Mouse (Mus musculus) hindbrain, embryonic 15.5 days (tissue): ENCODE results near the gene Oxct1. TPM values are rescaled to one million over a fixed set of nuclear protein-coding genes. Genes with fewer than 3 reads are reported as not detected.

Source experiments
- ATAC-seq: fragments of 200-750 bp; cut with Nextera tagmentation; 2 replicates; pipeline ENCODE4 v1.8.0; 2017; ENCODE audit warnings: low read depth, moderate number of reproducible peaks, moderate TSS enrichment; ENCODE audit not compliant: low FRiP score
- H3K27ac ChIP-seq: fragments of 300-500 bp; sonication (generic); replicated peaks from 2 replicates; pipeline ENCODE4 v1.5.1; 2015; ENCODE audit warnings: mild to moderate bottlenecking, inconsistent platforms
- H3K27me3 ChIP-seq: fragments of 300-500 bp; sonication (generic); 2 replicates; pipeline ENCODE4 v1.6.1; 2015; ENCODE audit warnings: control low read depth, inconsistent platforms
- H3K36me3 ChIP-seq: fragments of 300-500 bp; sonication (generic); 2 replicates; pipeline ENCODE4 v1.6.1; 2015; ENCODE audit warnings: control low read depth, inconsistent platforms
- H3K4me1 ChIP-seq: fragments of 300-500 bp; sonication (generic); replicated peaks from 2 replicates; pipeline ENCODE4 v1.6.1; 2015; ENCODE audit warnings: control low read depth, inconsistent platforms
- H3K4me2 ChIP-seq: fragments of 300-500 bp; sonication (generic); 2 replicates; pipeline ENCODE4 v1.6.1; 2015; ENCODE audit warnings: moderate library complexity, mild to moderate bottlenecking, inconsistent platforms
- H3K4me3 ChIP-seq: fragments of 300-500 bp; sonication (generic); 2 replicates; pipeline ENCODE4 v1.5.1; 2015; ENCODE audit warnings: mild to moderate bottlenecking, inconsistent platforms
- H3K9ac ChIP-seq: fragments of 300-500 bp; sonication (generic); 2 replicates; pipeline ENCODE4 v1.6.1; 2015; ENCODE audit warnings: inconsistent platforms
- H3K9me3 ChIP-seq: fragments of 300-500 bp; sonication (generic); 2 replicates; pipeline ENCODE4 v1.6.1; 2016; ENCODE audit warnings: control low read depth, inconsistent platforms
- WGBS: fragments of 180-500 bp; shearing (Covaris S2); methylation state at CpG from one replicate; pipeline ENCODE4 v1.1.7; 2015; 5-methylcytosine and 5-hydroxymethylcytosine counted together
- polyA plus RNA-seq: library from polyadenylated mRNA; unstranded; fragments of >200 nt; fragmentation: Nextera tagmentation; extraction: Ambion mirVana; gene quantifications from 2 replicates; pipeline ENCODE4 v1.2.1, GENCODE M21; 2015

Oxct1 gene
- polyA plus RNA-seq, 1 experiment from 2014 or later: 360 TPM

- WGBS: 86% methylated on average over 2 of the region's 2 CpGs
- no peak for ATAC-seq
- Histone ChIP-seq H3K27me3 (no peaks in the 10 kb centered on the region), H3K9me3 (0 out of 2 replicates have a peak, but pooled peaks cover 5% of the 10 kb centered on the region), H3K4me2 (no peak overlapping the region), H3K27ac (no peak overlapping the region), H3K4me1 (peaks cover 8% of the 10 kb centered on the region), H3K4me3 (no peak overlapping the region), H3K36me3 (no peaks in the 10 kb centered on the region), H3K9ac (no peak overlapping the region)
Measured at GRCm38 (mm10) chr15:4000536-4000935, 25.6 kb upstream of the Oxct1 start.

GRCm38 (mm10) chr15:4013873-4014272 lies 12.3 kb upstream of the Oxct1 start:
- Histone ChIP-seq H3K36me3 (no peaks in the 10 kb centered on the region), H3K27me3 (no peaks in the 10 kb centered on the region), H3K4me3 (no peak overlapping the region), H3K4me2 (no peak overlapping the region), H3K4me1 (no peaks in the 10 kb centered on the region), H3K9me3 (no peaks in the 10 kb centered on the region), H3K27ac (no peak overlapping the region), H3K9ac (no peak overlapping the region)
- 66% methylated on average over 2 of the region's 2 CpGs for WGBS
- no peak for ATAC-seq

- no peak for ATAC-seq
- no peaks in the 10 kb centered on the region for H3K9me3 ChIP-seq
- WGBS: 56% methylated on average over 4 of the region's 4 CpGs
- H3K9ac ChIP-seq: no peak overlapping the region
- no peaks in the 10 kb centered on the region for H3K27me3 ChIP-seq
- no peaks in the 10 kb centered on the region for H3K36me3 ChIP-seq
- no peak overlapping the region for H3K27ac ChIP-seq
- H3K4me2 ChIP-seq: no peak overlapping the region
- H3K4me3 ChIP-seq: no peak overlapping the region
- H3K4me1 ChIP-seq: peaks cover 4% of the 10 kb centered on the region; the same call in 1 of the 2 replicates
Measured at GRCm38 (mm10) chr15:4020711-4021110, 5.5 kb upstream of the Oxct1 start.

GRCm38 (mm10) chr15:4023747-4024146 lies 2.4 kb upstream of the Oxct1 start:
- Histone ChIP-seq H3K4me1 (peaks cover 21% of the 10 kb centered on the region), H3K4me3 (no peak overlapping the region), H3K36me3 (no peaks in the 10 kb centered on the region), H3K27ac (no peak overlapping the region), H3K9me3 (no peaks in the 10 kb centered on the region), H3K9ac (no peak overlapping the region), H3K4me2 (no peak overlapping the region), H3K27me3 (no peaks in the 10 kb centered on the region)
- ATAC-seq: no peak
- WGBS: 95% methylated on average over 2 of the region's 2 CpGs

- Histone ChIP-seq H3K9ac (no peak overlapping the region), H3K27ac (no peak overlapping the region), H3K4me3 (no peak overlapping the region), H3K27me3 (no peaks in the 10 kb centered on the region), H3K4me1 (peaks cover 24% of the 10 kb centered on the region), H3K9me3 (no peaks in the 10 kb centered on the region), H3K36me3 (no peaks in the 10 kb centered on the region), H3K4me2 (no peak overlapping the region)
- no peak for ATAC-seq
- 86% methylated on average over 13 of the region's 13 CpGs for WGBS
Measured at GRCm38 (mm10) chr15:4024726-4025507, 1.3 kb upstream of the Oxct1 start.

- 0 out of 2 replicates have a peak overlapping the region, but pooled peaks have one; percentile 97 for H3K27ac ChIP-seq
- WGBS: 73% methylated on average over 11 of the region's 11 CpGs
- H3K4me1 ChIP-seq: peaks cover 24% of the 10 kb centered on the region
- H3K9me3 ChIP-seq: no peaks in the 10 kb centered on the region
- peak overlapping the region; percentile 61 for H3K4me2 ChIP-seq
- ATAC-seq: no peak
- no peaks in the 10 kb centered on the region for H3K27me3 ChIP-seq
- H3K9ac ChIP-seq: no peak overlapping the region
- H3K36me3 ChIP-seq: no peaks in the 10 kb centered on the region
- peak overlapping the region; percentile 84; the same call in 1 of the 2 replicates for H3K4me3 ChIP-seq
Measured at GRCm38 (mm10) chr15:4025508-4025904, 677 bp upstream of the Oxct1 start.

GRCm38 (mm10) chr15:4026831-4027584 lies 825 bp downstream of the Oxct1 start:
- peak overlapping the region; percentile 97 for H3K27ac ChIP-seq
- peak overlapping the region; percentile 84 for H3K4me3 ChIP-seq
- H3K9me3 ChIP-seq: no peaks in the 10 kb centered on the region
- ATAC-seq: peak; percentile 86
- peaks cover 24% of the 10 kb centered on the region for H3K4me1 ChIP-seq
- no peaks in the 10 kb centered on the region for H3K36me3 ChIP-seq
- WGBS: 0% methylated on average over 65 of the region's 65 CpGs
- peak overlapping the region; percentile 93 for H3K9ac ChIP-seq
- peak overlapping the region; percentile 61 for H3K4me2 ChIP-seq
- no peaks in the 10 kb centered on the region for H3K27me3 ChIP-seq

- H3K9ac ChIP-seq: peak overlapping the region; percentile 93
- peak overlapping the region; percentile 84 for H3K4me3 ChIP-seq
- H3K36me3 ChIP-seq: no peaks in the 10 kb centered on the region
- peak overlapping the region; percentile 61 for H3K4me2 ChIP-seq
- no peaks in the 10 kb centered on the region for H3K27me3 ChIP-seq
- ATAC-seq: 0 out of 2 replicates have a peak, but pooled peaks have one; percentile 4
- 11% methylated on average over 6 of the region's 6 CpGs for WGBS
- H3K27ac ChIP-seq: peak overlapping the region; percentile 97
- peaks cover 24% of the 10 kb centered on the region for H3K4me1 ChIP-seq
- no peaks in the 10 kb centered on the region for H3K9me3 ChIP-seq
Measured at GRCm38 (mm10) chr15:4027671-4028410, 1.7 kb downstream of the Oxct1 start.

- no peak for ATAC-seq
- WGBS: 78% methylated on average over 6 of the region's 6 CpGs
- H3K4me1 ChIP-seq: peaks cover 24% of the 10 kb centered on the region
- no peak overlapping the region for H3K4me3 ChIP-seq
- H3K9me3 ChIP-seq: no peaks in the 10 kb centered on the region
- H3K4me2 ChIP-seq: peak overlapping the region; percentile 61
- no peaks in the 10 kb centered on the region for H3K36me3 ChIP-seq
- H3K27me3 ChIP-seq: no peaks in the 10 kb centered on the region
- no peak overlapping the region for H3K27ac ChIP-seq
- H3K9ac ChIP-seq: no peak overlapping the region
Measured at GRCm38 (mm10) chr15:4028411-4028700, 2.2 kb downstream of the Oxct1 start.

GRCm38 (mm10) chr15:4028960-4029359 lies 2.8 kb downstream of the Oxct1 start:
- Histone ChIP-seq H3K36me3 (no peaks in the 10 kb centered on the region), H3K27me3 (no peaks in the 10 kb centered on the region), H3K9me3 (no peaks in the 10 kb centered on the region), H3K4me1 (peaks cover 24% of the 10 kb centered on the region), H3K27ac (no peak overlapping the region), H3K4me2 (no peak overlapping the region), H3K4me3 (no peak overlapping the region), H3K9ac (no peak overlapping the region)
- ATAC-seq: no peak

GRCm38 (mm10) chr15:4033168-4034004 lies 7.2 kb downstream of the Oxct1 start:
- Histone ChIP-seq H3K4me2 (no peak overlapping the region), H3K9me3 (no peaks in the 10 kb centered on the region), H3K27ac (no peak overlapping the region), H3K4me3 (no peak overlapping the region), H3K9ac (no peak overlapping the region), H3K27me3 (no peaks in the 10 kb centered on the region), H3K36me3 (peaks cover 29% of the 10 kb centered on the region), H3K4me1 (peaks cover 6% of the 10 kb centered on the region)
- no peak for ATAC-seq
- 90% methylated on average over 3 of the region's 3 CpGs for WGBS
